Mouse (Mus musculus): ENCODE measurements around the gene Olfr605. TPM values are rescaled to one million over a fixed set of nuclear protein-coding genes. Genes with fewer than 3 reads are reported as not detected.

Olfr605 gene
- polyA plus RNA-seq (2014; fragmentation: Illumina TruSeq; extraction: RNeasy Lipid Tissue Mini Kit (QIAGEN cat#74804); ENCODE audit: low read depth, low replicate concordance): not detected

DNA sequence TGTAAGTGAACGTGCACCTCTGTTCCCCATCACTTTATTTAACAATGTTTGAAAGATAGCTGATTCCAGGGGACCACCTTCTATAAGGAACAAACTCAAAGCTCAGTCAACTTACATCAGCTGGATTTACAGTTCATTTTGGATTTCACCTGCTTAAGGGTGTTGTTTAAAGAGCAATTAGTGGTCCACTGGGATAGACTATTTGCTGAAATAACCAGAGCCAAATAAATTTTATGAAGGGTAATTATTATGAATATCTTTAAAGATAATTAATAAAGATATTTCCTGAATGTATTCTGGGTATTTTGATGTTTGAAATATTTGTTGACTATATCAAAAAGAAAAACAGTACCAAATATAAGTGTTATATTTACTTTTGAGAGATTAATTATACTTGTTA is at the start of gene Olfr605:
Gene Olfr605, minus strand, starts transcription at position 101 of the 400 bp plus-strand sequence.

DNA sequence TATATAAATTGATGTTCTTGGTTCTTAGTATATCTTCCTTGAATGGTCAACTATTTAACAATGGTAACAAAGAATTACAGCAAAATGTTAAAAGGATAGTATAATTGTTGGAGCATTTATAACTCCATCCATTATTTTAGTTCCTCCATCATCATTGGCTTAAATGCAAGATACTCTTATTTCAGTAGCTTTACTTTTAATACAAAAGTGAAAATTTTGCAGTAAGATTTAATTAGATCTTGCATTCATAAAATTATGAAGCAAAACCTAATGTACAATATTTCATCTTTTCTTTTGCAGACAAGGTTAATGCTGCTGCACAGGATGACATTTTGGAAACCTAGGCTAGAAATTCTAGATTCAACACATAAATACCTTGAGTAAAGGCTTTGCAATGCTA is 24.3 kb upstream of the Olfr605 start, which contains the start of gene Olfr608:
Gene Olfr608, plus strand, starts transcription at position 301 of the 400 bp plus-strand sequence.

DNA sequence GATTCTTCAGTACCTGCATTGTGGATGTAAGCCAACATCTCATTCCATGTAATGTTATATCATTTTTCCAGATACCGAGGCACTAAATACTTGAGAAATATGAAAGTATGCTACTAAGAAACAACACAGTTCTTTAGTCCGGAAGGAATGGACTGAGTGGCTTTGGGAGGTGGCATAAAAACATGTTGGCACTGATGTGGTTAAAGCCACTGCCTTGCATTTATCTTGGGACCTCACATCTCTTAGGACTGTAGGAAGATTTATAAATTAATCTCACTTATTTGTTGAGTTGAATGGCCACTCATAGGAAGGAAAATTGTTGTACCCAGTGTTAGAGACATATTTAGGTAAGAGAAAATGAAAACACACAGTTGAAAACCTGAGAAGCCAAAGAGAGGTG is 3.5 kb upstream of the Olfr605 start, which contains the start of gene Olfr606:
Gene Olfr606, plus strand, starts transcription at position 301 of the 400 bp plus-strand sequence.

DNA sequence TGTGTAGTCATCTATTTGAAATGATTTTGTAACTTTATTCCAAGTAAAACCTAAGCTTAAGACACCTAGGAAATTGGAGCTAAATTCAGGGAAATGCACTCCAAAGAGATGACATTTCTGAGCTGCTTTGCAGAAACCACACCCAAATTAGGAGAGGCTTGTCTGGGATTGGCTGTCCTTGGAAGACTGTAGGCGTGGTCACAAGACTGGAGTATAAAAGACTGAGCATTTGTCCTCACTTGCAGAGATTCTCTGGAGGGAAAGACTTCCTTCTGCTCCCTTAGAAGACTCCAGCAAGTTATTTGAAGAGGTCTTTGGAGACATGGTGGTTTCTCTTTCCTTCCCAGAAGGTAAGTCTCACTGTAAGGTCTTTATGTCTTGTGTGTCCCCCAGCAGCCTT is 30.5 kb downstream of the Olfr605 start, which contains the start of gene Usp17lc:
Gene Usp17lc, plus strand, starts transcription at position 301 of the 400 bp plus-strand sequence.

Other genes with a start within 250 kb of the Olfr605 start
- gene Olfr593, start 233.6 kb downstream of the Olfr605 start, polyA plus RNA-seq (2014; fragmentation: Illumina TruSeq; extraction: RNeasy Lipid Tissue Mini Kit (QIAGEN cat#74804); ENCODE audit: low read depth, low replicate concordance): not detected
- gene Olfr594, start 228.4 kb downstream of the Olfr605 start, polyA plus RNA-seq (2014; fragmentation: Illumina TruSeq; extraction: RNeasy Lipid Tissue Mini Kit (QIAGEN cat#74804); ENCODE audit: low read depth, low replicate concordance): not detected
- gene Usp17ld, start 192.9 kb downstream of the Olfr605 start, polyA plus RNA-seq (2014; fragmentation: Illumina TruSeq; extraction: RNeasy Lipid Tissue Mini Kit (QIAGEN cat#74804); ENCODE audit: low read depth, low replicate concordance): not detected
- gene Olfr596, start 139.8 kb downstream of the Olfr605 start, polyA plus RNA-seq (2014; fragmentation: Illumina TruSeq; extraction: RNeasy Lipid Tissue Mini Kit (QIAGEN cat#74804); ENCODE audit: low read depth, low replicate concordance): not detected
- gene Olfr597, start 129.1 kb downstream of the Olfr605 start, polyA plus RNA-seq (2014; fragmentation: Illumina TruSeq; extraction: RNeasy Lipid Tissue Mini Kit (QIAGEN cat#74804); ENCODE audit: low read depth, low replicate concordance): not detected
- gene Olfr598, start 121.9 kb downstream of the Olfr605 start, polyA plus RNA-seq (2014; fragmentation: Illumina TruSeq; extraction: RNeasy Lipid Tissue Mini Kit (QIAGEN cat#74804); ENCODE audit: low read depth, low replicate concordance): not detected
- not detected for gene Olfr599, start 109.5 kb downstream of the Olfr605 start, polyA plus RNA-seq (2014; fragmentation: Illumina TruSeq; extraction: RNeasy Lipid Tissue Mini Kit (QIAGEN cat#74804); ENCODE audit: low read depth, low replicate concordance)
- not detected for gene Olfr600, start 95.8 kb downstream of the Olfr605 start, polyA plus RNA-seq (2014; fragmentation: Illumina TruSeq; extraction: RNeasy Lipid Tissue Mini Kit (QIAGEN cat#74804); ENCODE audit: low read depth, low replicate concordance)
- not detected for gene Olfr601, start 82.8 kb downstream of the Olfr605 start, polyA plus RNA-seq (2014; fragmentation: Illumina TruSeq; extraction: RNeasy Lipid Tissue Mini Kit (QIAGEN cat#74804); ENCODE audit: low read depth, low replicate concordance)
- not detected for gene Olfr603, start 59.3 kb downstream of the Olfr605 start, polyA plus RNA-seq (2014; fragmentation: Illumina TruSeq; extraction: RNeasy Lipid Tissue Mini Kit (QIAGEN cat#74804); ENCODE audit: low read depth, low replicate concordance)
- gene Usp17lc, start 30.4 kb downstream of the Olfr605 start, polyA plus RNA-seq (2014; fragmentation: Illumina TruSeq; extraction: RNeasy Lipid Tissue Mini Kit (QIAGEN cat#74804); ENCODE audit: low read depth, low replicate concordance): not detected
- not detected for gene Olfr606, start 3.6 kb upstream of the Olfr605 start, polyA plus RNA-seq (2014; fragmentation: Illumina TruSeq; extraction: RNeasy Lipid Tissue Mini Kit (QIAGEN cat#74804); ENCODE audit: low read depth, low replicate concordance)
- not detected for gene Olfr607, start 18.7 kb upstream of the Olfr605 start, polyA plus RNA-seq (2014; fragmentation: Illumina TruSeq; extraction: RNeasy Lipid Tissue Mini Kit (QIAGEN cat#74804); ENCODE audit: low read depth, low replicate concordance)
- not detected for gene Olfr608, start 24.4 kb upstream of the Olfr605 start, polyA plus RNA-seq (2014; fragmentation: Illumina TruSeq; extraction: RNeasy Lipid Tissue Mini Kit (QIAGEN cat#74804); ENCODE audit: low read depth, low replicate concordance)
- not detected for gene Olfr609, start 52.6 kb upstream of the Olfr605 start, polyA plus RNA-seq (2014; fragmentation: Illumina TruSeq; extraction: RNeasy Lipid Tissue Mini Kit (QIAGEN cat#74804); ENCODE audit: low read depth, low replicate concordance)
- not detected for gene Olfr610, start 66.7 kb upstream of the Olfr605 start, polyA plus RNA-seq (2014; fragmentation: Illumina TruSeq; extraction: RNeasy Lipid Tissue Mini Kit (QIAGEN cat#74804); ENCODE audit: low read depth, low replicate concordance)
- gene Olfr611, start 75.4 kb upstream of the Olfr605 start, polyA plus RNA-seq (2014; fragmentation: Illumina TruSeq; extraction: RNeasy Lipid Tissue Mini Kit (QIAGEN cat#74804); ENCODE audit: low read depth, low replicate concordance): not detected
- not detected for gene Olfr612, start 97.3 kb upstream of the Olfr605 start, polyA plus RNA-seq (2014; fragmentation: Illumina TruSeq; extraction: RNeasy Lipid Tissue Mini Kit (QIAGEN cat#74804); ENCODE audit: low read depth, low replicate concordance)
- gene Olfr613, start 102.6 kb upstream of the Olfr605 start, polyA plus RNA-seq (2014; fragmentation: Illumina TruSeq; extraction: RNeasy Lipid Tissue Mini Kit (QIAGEN cat#74804); ENCODE audit: low read depth, low replicate concordance): not detected
- not detected for gene Olfr615, start 110.6 kb upstream of the Olfr605 start, polyA plus RNA-seq (2014; fragmentation: Illumina TruSeq; extraction: RNeasy Lipid Tissue Mini Kit (QIAGEN cat#74804); ENCODE audit: low read depth, low replicate concordance)
- gene Olfr616, start 123.7 kb upstream of the Olfr605 start, polyA plus RNA-seq (2014; fragmentation: Illumina TruSeq; extraction: RNeasy Lipid Tissue Mini Kit (QIAGEN cat#74804); ENCODE audit: low read depth, low replicate concordance): 0.38 TPM
- not detected for gene Olfr617, start 127.6 kb upstream of the Olfr605 start, polyA plus RNA-seq (2014; fragmentation: Illumina TruSeq; extraction: RNeasy Lipid Tissue Mini Kit (QIAGEN cat#74804); ENCODE audit: low read depth, low replicate concordance)
- not detected for gene Olfr618, start 144.7 kb upstream of the Olfr605 start, polyA plus RNA-seq (2014; fragmentation: Illumina TruSeq; extraction: RNeasy Lipid Tissue Mini Kit (QIAGEN cat#74804); ENCODE audit: low read depth, low replicate concordance)
- not detected for gene Olfr619, start 155.1 kb upstream of the Olfr605 start, polyA plus RNA-seq (2014; fragmentation: Illumina TruSeq; extraction: RNeasy Lipid Tissue Mini Kit (QIAGEN cat#74804); ENCODE audit: low read depth, low replicate concordance)
- gene Olfr620, start 167.1 kb upstream of the Olfr605 start, polyA plus RNA-seq (2014; fragmentation: Illumina TruSeq; extraction: RNeasy Lipid Tissue Mini Kit (QIAGEN cat#74804); ENCODE audit: low read depth, low replicate concordance): not detected
- not detected for gene Olfr622, start 197.3 kb upstream of the Olfr605 start, polyA plus RNA-seq (2014; fragmentation: Illumina TruSeq; extraction: RNeasy Lipid Tissue Mini Kit (QIAGEN cat#74804); ENCODE audit: low read depth, low replicate concordance)
- gene Olfr623, start 218.3 kb upstream of the Olfr605 start, polyA plus RNA-seq (2014; fragmentation: Illumina TruSeq; extraction: RNeasy Lipid Tissue Mini Kit (QIAGEN cat#74804); ENCODE audit: low read depth, low replicate concordance): not detected
- 0.06 TPM for gene Olfr624, start 225.8 kb upstream of the Olfr605 start, polyA plus RNA-seq (2014; fragmentation: Illumina TruSeq; extraction: RNeasy Lipid Tissue Mini Kit (QIAGEN cat#74804); ENCODE audit: low read depth, low replicate concordance)
- not detected for gene Olfr625-ps1, start 237.3 kb upstream of the Olfr605 start, polyA plus RNA-seq (2014; fragmentation: Illumina TruSeq; extraction: RNeasy Lipid Tissue Mini Kit (QIAGEN cat#74804); ENCODE audit: low read depth, low replicate concordance)